ENCODE assay signal across 14 mouse cellular contexts in the genomic region with DNA sequence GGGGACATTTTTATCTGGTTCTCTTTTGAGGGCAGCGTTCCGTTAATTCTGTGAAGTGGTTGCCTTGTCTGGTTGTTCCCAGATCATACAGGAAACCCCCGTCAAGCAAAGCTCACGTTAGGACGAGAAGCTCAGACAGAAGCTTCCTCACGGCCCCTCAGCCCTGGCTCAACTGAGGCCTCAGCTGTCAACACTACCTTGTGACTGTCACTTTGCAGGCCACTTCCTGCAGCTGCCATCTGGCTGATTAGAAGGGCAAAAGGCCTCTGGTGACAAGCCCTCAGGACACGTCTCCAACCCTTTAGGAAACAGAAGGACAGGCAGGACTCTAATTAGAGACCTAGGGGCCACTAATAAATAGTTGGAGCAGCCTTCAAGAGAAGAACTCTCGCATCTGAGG. TPM values are rescaled to one million over a fixed set of nuclear protein-coding genes. Genes with fewer than 3 reads are reported as not detected.
DNase-seq lines count a peak whose midpoint lies in the region; ATAC-seq and TF ChIP-seq lines count a peak whose summit lies in the region.
"Had no signal": no experiment of that assay in that cellular context is flagged by ENCODE, and none has a peak within 500 bp of the region (broad histone marks: within the 10 kb centered on the region; RNA-seq: fewer than 3 reads in every experiment).

No protein-coding gene starts in this region.

- 0 out of 2 replicates have a peak, but pooled peaks cover 5% of the 10 kb centered on the region for H3K27me3 ChIP-seq in heart, embryonic 15.5 days
- H3K27me3 ChIP-seq: forebrain, embryonic 13.5 days; hindbrain, embryonic 15.5 days had no signal

- 8% methylated on average over 8 of the region's 8 CpGs for WGBS in heart, embryonic 15.5 days

- H3K4me3 ChIP-seq in heart, embryonic 15.5 days = no peak overlapping the region
- no peak overlapping the region for H3K4me3 ChIP-seq in gastrocnemius, adult 2 months
- H3K4me3 ChIP-seq: forebrain, embryonic 13.5 days; hindbrain, embryonic 15.5 days had no signal

- intact Hi-C loops in left cerebral cortex, postnatal 4 days (cut with DNase I) = no loop called here
- intact Hi-C loops in gastrocnemius, adult 2 months (cut with DNase I) = no loop called here

- peaks cover 46% of the 10 kb centered on the region for H3K4me1 ChIP-seq in heart, embryonic 15.5 days (replicated peaks)
- H3K4me1 ChIP-seq: hindbrain, embryonic 15.5 days had no signal

- H3K4me2 ChIP-seq in heart, embryonic 15.5 days = peak overlapping the region; percentile 26
- H3K4me2 ChIP-seq: forebrain, embryonic 13.5 days; hindbrain, embryonic 15.5 days; midbrain, embryonic 11.5 days had no signal

- H3K36me3 ChIP-seq in heart, embryonic 15.5 days = no peaks in the 10 kb centered on the region
- H3K36me3 ChIP-seq: hindbrain, embryonic 15.5 days had no signal

- H3K9me3 ChIP-seq in heart, embryonic 15.5 days (replicated peaks) = no peaks in the 10 kb centered on the region
- H3K9me3 ChIP-seq: forebrain, embryonic 13.5 days; hindbrain, embryonic 15.5 days had no signal

- peak; percentile 50 for DNase-seq in left cerebral cortex, postnatal 4 days
- no peak for DNase-seq in left cerebral cortex, adult 18-20 months (ENCODE audit: low spot score in 2 of 2)
- DNase-seq in cerebellum, adult 8-10 months = peak; percentile 10
- DNase-seq in natural killer cell, adult 2 months (ENCODE audit: low spot score in 2 of 2) = peak; percentile 31 to 41
- DNase-seq in gastrocnemius, adult 2 months = no peak
- DNase-seq in layer of hippocampus, adult 18-20 months (ENCODE audit: low spot score in 2 of 2) = no peak
- DNase-seq in thymus, postnatal 0 days (ENCODE audit: low spot score) = no peak
- DNase-seq: layer of hippocampus, adult 9-11 months; thymus, postnatal 36 days had no signal

- ATAC-seq in heart, embryonic 15.5 days (replicated peaks; ENCODE audit: insufficient number of reproducible peaks, insufficient read depth, low FRiP score, low read depth) = peak; percentile 72
- ATAC-seq: forebrain, embryonic 13.5 days had no signal

- no peak overlapping the region for H3K9ac ChIP-seq in heart, embryonic 15.5 days
- H3K9ac ChIP-seq: forebrain, embryonic 13.5 days; hindbrain, embryonic 15.5 days had no signal

- H3K27ac ChIP-seq in heart, embryonic 15.5 days = peak overlapping the region; percentile 34; the same call in 1 of the 2 replicates
- no peak overlapping the region for H3K27ac ChIP-seq in gastrocnemius, adult 2 months
- H3K27ac ChIP-seq: forebrain, embryonic 13.5 days; hindbrain, embryonic 15.5 days had no signal

- TF ChIP-seq CTCF in gastrocnemius, adult 2 months (IDR thresholded peaks at IDR 0.05) = no peak

RNA-seq across cellular contexts. Expression of gene Slc35d3, which starts 35.9 kb away (rescaled TPM):
- total RNA-seq in left cerebral cortex, postnatal 4 days (2021) = 1 to 10 TPM; 1.3 to 1.5 TPM
- 1 to 10 TPM; 2.9 to 3.8 TPM for total RNA-seq in left cerebral cortex, adult 18-20 months (2021)
- 0.37 and 0.94 TPM in 2 replicates for polyA plus RNA-seq in heart, embryonic 15.5 days (2015; fragmentation: Nextera tagmentation; extraction: Ambion mirVana)
- total RNA-seq in gastrocnemius, adult 2 months (2021) = not detected
- total RNA-seq in layer of hippocampus, adult 18-20 months (2021) = under 1 TPM; 0.56 to 0.57 TPM
- polyA plus RNA-seq in thymus, postnatal 0 days (2015; fragmentation: Nextera tagmentation; extraction: Ambion mirVana) = 1.3 and 1.4 TPM in 2 replicates
- total RNA-seq: liver, adult 2 months had no signal
- polyA plus RNA-seq: liver, adult 2 months had no signal

Comparison
In these comparisons a context has a peak if more than half of its experiments do, and no peak if none do; other contexts are left out.
1. DNase-seq: peak in left cerebral cortex, postnatal 4 days (single experiment), cerebellum, adult 8-10 months (single experiment) and natural killer cell, adult 2 months (2 of 2); none in left cerebral cortex, adult 18-20 months (0 of 2), gastrocnemius, adult 2 months (single experiment), layer of hippocampus, adult 18-20 months (0 of 2) and thymus, postnatal 0 days (single experiment).